Mouse (Mus musculus) G1E (cell line): ENCODE results near the gene Tagap.

Experiments used
- CTCF ChIP-seq: IDR thresholded peaks from 2 replicates; pipeline ENCODE4 v1.5.1; 2012; ENCODE audit warnings: low read depth, low read length, inconsistent platforms, mixed read lengths
- GATA1 ChIP-seq: IDR thresholded peaks from 2 replicates; pipeline ENCODE4 v1.6.1; 2012; ENCODE audit warnings: borderline replicate concordance, low read length, inconsistent platforms, mixed read lengths
- POLR2AphosphoS5 ChIP-seq: IDR thresholded peaks from 2 replicates; pipeline ENCODE4 v1.6.1; 2012; ENCODE audit warnings: low read depth, low read length, inconsistent platforms; ENCODE audit not compliant: insufficient replicate concordance
- TAL1 ChIP-seq: conservative IDR thresholded peaks from 2 replicates; pipeline ENCODE4 v1.6.1; 2012; ENCODE audit warnings: low read depth, low read length, inconsistent platforms, mixed read lengths

- TF ChIP-seq CTCF (no peak), GATA1 (no peak), POLR2AphosphoS5 (no peak), TAL1 (no peak)
Measured at GRCm38 (mm10) chr17:7899961-7900360, 25.8 kb upstream of the Tagap start.
